8 mouse cellular contexts compared by ENCODE assay signal in genomic region chr8:82863041-82863744, GRCm38 (mm10). TPM values are rescaled to one million over a fixed set of nuclear protein-coding genes. Genes with fewer than 3 reads are reported as not detected.
DNase-seq lines count a peak whose midpoint lies in the region; ATAC-seq and TF ChIP-seq lines count a peak whose summit lies in the region.

Rnf150 (plus strand) TSS chr8:82863356.

- H3K9ac ChIP-seq in lung, embryonic 15.5 days: peak within 1 kb of the TSS; percentile 80

- WGBS in lung, embryonic 15.5 days: under 1% methylated on average over 36 of the region's 39 CpGs
- under 1% methylated on average over 39 of the region's 39 CpGs for WGBS in olfactory bulb, adult 2 months

- H3K4me2 ChIP-seq in lung, embryonic 15.5 days: peak within 1 kb of the TSS; percentile 95

- H3K27me3 ChIP-seq in E14TG2a.4 (ENCODE audit: insufficient read depth, low read length): peaks cover 41% of the 10 kb centered on the region
- no peaks in the 10 kb centered on the region for H3K27me3 ChIP-seq in lung, embryonic 15.5 days

- peak; percentile 85 for DNase-seq in cerebellum, adult 11 months
- peak; percentile 84 for DNase-seq in forelimb bud, embryonic 11.5 days (ENCODE audit: low read depth, low spot score)
- DNase-seq in layer of hippocampus, adult 9-10 months (ENCODE audit: low spot score): peak; percentile 73
- peak; percentile 54 for DNase-seq in thymus, postnatal 0 days (ENCODE audit: low spot score)

- peak within 1 kb of the TSS; percentile 79 for H3K27ac ChIP-seq in lung, embryonic 15.5 days
- peak within 1 kb of the TSS; percentile 61 for H3K27ac ChIP-seq in olfactory bulb, adult 2 months (ENCODE audit: insufficient read depth, low read depth, low read length)

- no peaks in the 10 kb centered on the region for H3K9me3 ChIP-seq in E14TG2a.4 (ENCODE audit: low read length)
- H3K9me3 ChIP-seq in lung, embryonic 15.5 days: no peaks in the 10 kb centered on the region

- ATAC-seq in hematopoietic stem cell, adult 5-6 weeks (replicated peaks in 1 of 2; ENCODE audit: insufficient read depth in 1 of 2, low FRiP score in 2 of 2, low TSS enrichment in 1 of 2, low read depth in 1 of 2, poor library complexity in 2 of 2, severe bottlenecking in 2 of 2): peak; percentile 71 to 86
- peak; percentile 82 for ATAC-seq in lung, embryonic 15.5 days (ENCODE audit: borderline replicate concordance, extremely low read depth, low FRiP score, low TSS enrichment)

- TF ChIP-seq CTCF in E14TG2a.4 (conservative IDR thresholded peaks at IDR 0.05; ENCODE audit: low read length): peak; percentile 56
- peak; percentile 88 for TF ChIP-seq CTCF in olfactory bulb, adult 2 months (IDR thresholded peaks at IDR 0.05; ENCODE audit: insufficient read depth, low read depth, low read length)

- H3K36me3 ChIP-seq in E14TG2a.4 (ENCODE audit: insufficient read depth, low read length): no peaks in the 10 kb centered on the region
- H3K36me3 ChIP-seq in lung, embryonic 15.5 days: no peaks in the 10 kb centered on the region

- H3K4me1 ChIP-seq in E14TG2a.4 (replicated peaks; ENCODE audit: low read depth, low read length): peaks cover 7% of the 10 kb centered on the region; the same call in 1 of the 2 replicates
- H3K4me1 ChIP-seq in lung, embryonic 15.5 days: peaks cover 12% of the 10 kb centered on the region
- peaks cover 3% of the 10 kb centered on the region; the same call in 1 of the 2 replicates for H3K4me1 ChIP-seq in olfactory bulb, adult 2 months (ENCODE audit: control insufficient read depth, insufficient read depth, low read length)

- H3K4me3 ChIP-seq in E14TG2a.4 (replicated peaks; ENCODE audit: low read length): peak within 1 kb of the TSS; percentile 86
- peak within 1 kb of the TSS; percentile 88 for H3K4me3 ChIP-seq in lung, embryonic 15.5 days
- H3K4me3 ChIP-seq in olfactory bulb, adult 2 months (ENCODE audit: insufficient read depth, low read depth, low read length): peak within 1 kb of the TSS; percentile 87

- no peak for TF ChIP-seq POLR2A in olfactory bulb, adult 2 months (IDR thresholded peaks at IDR 0.05; ENCODE audit: insufficient read depth, low read depth, low read length)

RNA-seq across cellular contexts. Expression of gene Rnf150, which starts in this region (rescaled TPM):
- total RNA-seq in hematopoietic stem cell, adult 5-6 weeks (2017): 9.4 and 12.0 TPM in 2 replicates
- polyA plus RNA-seq in lung, embryonic 15.5 days (2015; fragmentation: Nextera tagmentation; extraction: Ambion mirVana): 1.2 and 1.3 TPM in 2 replicates
- not detected in 2 replicates for polyA plus RNA-seq in olfactory bulb, adult 2 months (2012; ENCODE audit: insufficient read depth, insufficient read length, low replicate concordance, missing spikeins)
- polyA plus RNA-seq in thymus, postnatal 0 days (2015; fragmentation: Nextera tagmentation; extraction: Ambion mirVana): 0.33 and 0.36 TPM in 2 replicates

Comparison
In these comparisons a context has a peak if more than half of its experiments do, and no peak if none do; other contexts are left out.
1. Peak in every context shown above with its lines: DNase-seq, ATAC-seq, H3K4me3 ChIP-seq and H3K27ac ChIP-seq.
2. Peak in DNase-seq in thymus, postnatal 0 days; RNA of the gene not detected or under 1 TPM.